ENCODE assay signal across 11 mouse cellular contexts in the genomic region with DNA sequence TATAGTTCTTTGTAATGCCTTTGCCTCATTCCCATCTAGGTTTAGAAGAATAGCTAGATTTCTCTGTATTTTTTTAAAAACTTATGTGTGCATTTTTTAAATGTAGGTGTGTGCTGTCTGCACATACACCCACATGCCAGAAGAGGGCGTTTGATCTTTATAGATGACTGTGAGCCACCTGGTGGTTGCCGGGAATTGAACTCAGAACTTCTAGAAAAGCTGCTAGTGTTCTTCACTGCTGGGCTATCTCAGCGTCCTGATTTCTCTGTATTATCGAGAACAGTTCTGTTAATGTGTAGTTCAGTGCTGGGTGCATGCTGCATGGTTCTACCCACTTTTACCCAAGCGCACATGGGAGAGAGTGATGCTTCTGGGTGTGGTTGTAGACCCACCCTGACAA. TPM values are rescaled to one million over a fixed set of nuclear protein-coding genes. Genes with fewer than 3 reads are reported as not detected.
DNase-seq lines count a peak whose midpoint lies in the region; ATAC-seq and TF ChIP-seq lines count a peak whose summit lies in the region.
"Had no signal": no experiment of that assay in that cellular context is flagged by ENCODE, and none has a peak within 500 bp of the region (broad histone marks: within the 10 kb centered on the region; RNA-seq: fewer than 3 reads in every experiment).

No protein-coding gene starts in this region.

- H3K4me2 ChIP-seq in kidney, embryonic 15.5 days = no peak overlapping the region

- no peak overlapping the region for H3K4me3 ChIP-seq in kidney, adult 2 months (ENCODE audit: insufficient read depth, low read depth, low read length)
- H3K4me3 ChIP-seq in kidney, embryonic 15.5 days (replicated peaks) = no peak overlapping the region

- DNase-seq in adrenal gland, adult (ENCODE audit: inconsistent age in 2 of 2, low spot score in 1 of 2) = peak; percentile 12 to 57
- DNase-seq in adrenal gland, postnatal 25 days = no peak
- peak; percentile 47 for DNase-seq in kidney, adult 2 months
- DNase-seq in adipocyte (ENCODE audit: low spot score) = peak; percentile 45
- peak; percentile 55 for DNase-seq in kidney, adult 9 months
- peak; percentile 34 for DNase-seq in mesoderm, embryonic 11.5 days (ENCODE audit: low read depth, low spot score)
- no peak for DNase-seq in yolk sac, embryonic 10.5 days (ENCODE audit: low spot score)

- TF ChIP-seq POLR2A in kidney, adult 2 months (IDR thresholded peaks at IDR 0.05; ENCODE audit: low read depth, low read length) = no peak

- H3K9me3 ChIP-seq in kidney, embryonic 15.5 days (replicated peaks) = no peaks in the 10 kb centered on the region
- H3K9me3 ChIP-seq: heart, embryonic 15.5 days; neural tube, embryonic 12.5 days had no signal

- H3K9ac ChIP-seq in kidney, embryonic 15.5 days = no peak overlapping the region
- H3K9ac ChIP-seq: neural tube, embryonic 12.5 days had no signal

- no peak overlapping the region for H3K27ac ChIP-seq in kidney, adult 2 months (ENCODE audit: insufficient read depth, low read depth, low read length)
- no peak overlapping the region for H3K27ac ChIP-seq in kidney, embryonic 15.5 days
- H3K27ac ChIP-seq: heart, embryonic 15.5 days; neural tube, embryonic 12.5 days had no signal

- H3K36me3 ChIP-seq in kidney, adult 2 months (ENCODE audit: control insufficient read depth, insufficient read depth, low read length) = no peaks in the 10 kb centered on the region
- H3K36me3 ChIP-seq in kidney, embryonic 15.5 days = peaks cover 7% of the 10 kb centered on the region; the same call in 1 of the 2 replicates

- ATAC-seq in kidney, embryonic 15.5 days (replicated peaks; ENCODE audit: low FRiP score) = no peak

- H3K4me1 ChIP-seq in kidney, adult 2 months (ENCODE audit: control insufficient read depth, insufficient read depth, low read length) = peaks cover 22% of the 10 kb centered on the region
- peaks cover 26% of the 10 kb centered on the region for H3K4me1 ChIP-seq in kidney, embryonic 15.5 days

- TF ChIP-seq CTCF in kidney, adult 2 months (conservative IDR thresholded peaks at IDR 0.05; ENCODE audit: insufficient read depth, insufficient read length, low read depth, low read length) = peak; percentile 50

- WGBS in kidney, adult 2 months = 67% methylated on average over 5 of the region's 5 CpGs
- 73% methylated on average over 5 of the region's 5 CpGs for WGBS in kidney, embryonic 15.5 days

- H3K27me3 ChIP-seq in kidney, adult 2 months (replicated peaks; ENCODE audit: control insufficient read depth, insufficient read depth, low read length) = no peaks in the 10 kb centered on the region
- H3K27me3 ChIP-seq in kidney, embryonic 15.5 days = no peaks in the 10 kb centered on the region
- H3K27me3 ChIP-seq: heart, embryonic 15.5 days; neural tube, embryonic 12.5 days had no signal

RNA-seq across cellular contexts. Expression of gene Dnajc5, which starts 2.5 kb away (rescaled TPM):
- 81.9 and 101 TPM in 2 replicates for total RNA-seq in adrenal gland, postnatal 25 days (2021)
- polyA plus RNA-seq in kidney, adult 2 months (2012; rRNA removed) = 55.5 and 65.1 TPM in 2 replicates
- 84.4 and 88.6 TPM in 2 replicates for polyA plus RNA-seq in kidney, embryonic 15.5 days (2015; fragmentation: Nextera tagmentation; extraction: Ambion mirVana)

RNA-seq across cellular contexts. Expression of gene Tpd52l2, which starts 25.9 kb away (rescaled TPM):
- total RNA-seq in adrenal gland, postnatal 25 days (2021) = 118 and 121 TPM in 2 replicates
- polyA plus RNA-seq in kidney, adult 2 months (2012; rRNA removed) = 35.2 and 41.5 TPM in 2 replicates
- 162 and 169 TPM in 2 replicates for polyA plus RNA-seq in kidney, embryonic 15.5 days (2015; fragmentation: Nextera tagmentation; extraction: Ambion mirVana)

RNA-seq across cellular contexts. Expression of gene Abhd16b, which starts 29.8 kb away (rescaled TPM):
- total RNA-seq in adrenal gland, postnatal 25 days (2021) = not detected in 2 replicates
- polyA plus RNA-seq in kidney, adult 2 months (2012; rRNA removed) = not detected in 2 replicates
- polyA plus RNA-seq in kidney, embryonic 15.5 days (2015; fragmentation: Nextera tagmentation; extraction: Ambion mirVana) = 0.30 TPM in 1 of 2 replicates, not detected in the other
- polyA plus RNA-seq: C2C12 had no signal

Comparison
In these comparisons a context has a peak if more than half of its experiments do, and no peak if none do; other contexts are left out.
1. DNase-seq: peak in adrenal gland, adult (2 of 2), kidney, adult 2 months (single experiment), adipocyte (single experiment), kidney, adult 9 months (single experiment) and mesoderm, embryonic 11.5 days (single experiment); none in adrenal gland, postnatal 25 days (single experiment) and yolk sac, embryonic 10.5 days (single experiment).